In the genomic region with DNA sequence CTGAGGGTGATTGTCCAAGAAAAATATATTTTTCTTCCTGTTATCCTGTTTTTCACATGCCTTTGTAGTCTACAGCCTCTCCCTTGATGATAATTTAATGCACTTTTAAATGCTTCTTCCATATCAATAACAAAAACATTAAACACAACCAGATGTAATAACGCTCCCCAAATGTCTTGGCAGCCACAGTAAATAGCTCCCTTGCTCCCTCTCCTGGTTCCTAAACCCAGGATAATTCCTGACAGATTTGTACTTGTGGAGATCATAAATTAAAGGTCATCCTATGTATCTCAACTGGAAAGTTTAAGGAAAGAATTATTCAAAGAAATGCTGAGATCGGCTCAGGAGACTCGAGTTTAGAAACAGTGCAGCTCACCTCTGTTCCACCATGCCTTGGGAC, we compare ENCODE assay signal across 19 mouse cellular contexts.
DNase-seq lines count a peak whose midpoint lies in the region; ATAC-seq and TF ChIP-seq lines count a peak whose summit lies in the region.
"Had no signal": no experiment of that assay in that cellular context is flagged by ENCODE, and none has a peak within 500 bp of the region (broad histone marks: within the 10 kb centered on the region; RNA-seq: fewer than 3 reads in every experiment).

No protein-coding gene starts in this region.

- H3K4me2 ChIP-seq in neural tube, embryonic 13.5 days = no peak overlapping the region
- H3K4me2 ChIP-seq in neural tube, embryonic 15.5 days = no peak overlapping the region
- H3K4me2 ChIP-seq: limb, embryonic 15.5 days; liver, embryonic 15.5 days had no signal

- H3K36me3 ChIP-seq in neural tube, embryonic 13.5 days = no peaks in the 10 kb centered on the region
- no peaks in the 10 kb centered on the region for H3K36me3 ChIP-seq in neural tube, embryonic 15.5 days
- H3K36me3 ChIP-seq: limb, embryonic 15.5 days; liver, embryonic 15.5 days; midbrain, embryonic 10.5 days had no signal

- H3K4me3 ChIP-seq in left cerebral cortex, adult 2 months = no peak overlapping the region
- no peak overlapping the region for H3K4me3 ChIP-seq in neural tube, embryonic 13.5 days
- no peak overlapping the region for H3K4me3 ChIP-seq in neural tube, embryonic 15.5 days (replicated peaks)
- H3K4me3 ChIP-seq: erythroblast, embryonic 14.5 days; limb, embryonic 15.5 days; liver, embryonic 15.5 days; midbrain, embryonic 10.5 days had no signal

- peaks cover 18% of the 10 kb centered on the region for H3K4me1 ChIP-seq in neural tube, embryonic 13.5 days (replicated peaks)
- H3K4me1 ChIP-seq in neural tube, embryonic 15.5 days = peaks cover 5% of the 10 kb centered on the region
- H3K4me1 ChIP-seq: limb, embryonic 15.5 days; liver, embryonic 15.5 days had no signal

- peak; percentile 40 for TF ChIP-seq CTCF in left cerebral cortex, adult 2 months (IDR thresholded peaks at IDR 0.05)

- no peak overlapping the region for H3K27ac ChIP-seq in left cerebral cortex, adult 2 months
- no peak overlapping the region for H3K27ac ChIP-seq in neural tube, embryonic 13.5 days (replicated peaks)
- no peak overlapping the region for H3K27ac ChIP-seq in neural tube, embryonic 15.5 days (replicated peaks)
- H3K27ac ChIP-seq: limb, embryonic 15.5 days; liver, embryonic 15.5 days; midbrain, embryonic 10.5 days had no signal

- no peak overlapping the region for H3K9ac ChIP-seq in neural tube, embryonic 13.5 days
- H3K9ac ChIP-seq in neural tube, embryonic 15.5 days (replicated peaks) = no peak overlapping the region
- H3K9ac ChIP-seq: limb, embryonic 15.5 days; liver, embryonic 15.5 days had no signal

- no peaks in the 10 kb centered on the region for H3K9me3 ChIP-seq in neural tube, embryonic 13.5 days
- no peaks in the 10 kb centered on the region for H3K9me3 ChIP-seq in neural tube, embryonic 15.5 days (replicated peaks)
- H3K9me3 ChIP-seq: limb, embryonic 15.5 days; liver, embryonic 15.5 days; midbrain, embryonic 10.5 days had no signal

- peak; percentile 10; the same call in 1 of the 2 replicates for ATAC-seq in neural tube, embryonic 13.5 days (ENCODE audit: low read depth)
- ATAC-seq in neural tube, embryonic 15.5 days (ENCODE audit: low FRiP score) = no peak
- ATAC-seq: forebrain, embryonic 14.5 days; Patski had no signal

- 72% methylated on average over 3 of the region's 3 CpGs for WGBS in neural tube, embryonic 13.5 days
- WGBS in neural tube, embryonic 15.5 days = 58% methylated on average over 3 of the region's 3 CpGs

- DNase-seq in heart, adult 8-10 months (ENCODE audit: low spot score) = peak; percentile 1
- DNase-seq in heart, adult 9 months (ENCODE audit: low spot score in 2 of 2) = no peak
- DNase-seq in left cerebral cortex, adult 2 months (ENCODE audit: extremely low spot score in 1 of 2, low spot score in 2 of 2) = no peak
- DNase-seq in left cerebral cortex, postnatal 36 days (ENCODE audit: low spot score in 2 of 2) = no peak
- DNase-seq in B cell, adult 2 months = no peak
- DNase-seq: adrenal gland, postnatal 10 days; cerebellum, adult 11 months; cerebellum, postnatal 14 days; kidney, adult 8-10 months; lung, postnatal 4 days; thymus, postnatal 25 days had no signal

- intact Hi-C loops in left cerebral cortex, adult 2 months (cut with DNase I) = loop anchor here (1.0 to 5.0 kb wide), 2 partner anchors 221 to 306 kb away; a partner anchor contains a TSS
- intact Hi-C loops in left cerebral cortex, postnatal 36 days (cut with DNase I) = loop anchor here (5.0 kb wide), 2 partner anchors 64 to 219 kb away; no protein-coding TSS in a partner anchor

- H3K27me3 ChIP-seq in neural tube, embryonic 13.5 days = no peaks in the 10 kb centered on the region
- H3K27me3 ChIP-seq in neural tube, embryonic 15.5 days (replicated peaks) = no peaks in the 10 kb centered on the region
- H3K27me3 ChIP-seq: limb, embryonic 15.5 days; liver, embryonic 15.5 days had no signal
